18 mouse cellular contexts compared by ENCODE assay signal in the genomic region with DNA sequence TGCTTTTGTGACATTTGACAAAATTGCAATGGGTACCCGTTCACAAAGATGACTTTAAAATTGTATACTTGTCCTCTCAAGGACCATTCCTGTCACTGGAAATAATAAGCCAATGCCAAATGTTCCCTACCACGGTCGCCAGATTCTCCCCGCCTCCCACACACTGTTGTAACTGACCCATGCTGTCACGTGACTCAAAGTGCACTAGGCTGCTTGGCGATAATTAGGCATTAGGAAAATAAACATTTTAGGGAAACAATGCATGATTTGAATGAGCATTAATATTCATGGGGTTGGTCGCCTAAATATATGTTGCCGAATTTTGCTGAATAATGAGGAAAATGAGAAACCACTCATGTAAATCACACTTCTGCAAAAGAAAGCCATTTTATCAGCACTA. TPM values are rescaled to one million over a fixed set of nuclear protein-coding genes. Genes with fewer than 3 reads are reported as not detected.
A peak's percentile ranks its signal among the peaks of the same experiment; 100 is the strongest.
DNase-seq lines count a peak whose midpoint lies in the region; ATAC-seq and TF ChIP-seq lines count a peak whose summit lies in the region.
"Had no signal": no experiment of that assay in that cellular context is flagged by ENCODE, and none has a peak within 500 bp of the region (broad histone marks: within the 10 kb centered on the region; RNA-seq: fewer than 3 reads in every experiment).

No protein-coding gene starts in this region.

- no peaks in the 10 kb centered on the region for H3K27me3 ChIP-seq in kidney, embryonic 14.5 days (ENCODE audit: control insufficient read depth, insufficient read depth, low read length)
- H3K27me3 ChIP-seq in C2C12 (ENCODE audit: control insufficient read depth, insufficient read depth, insufficient read length) = no peaks in the 10 kb centered on the region
- H3K27me3 ChIP-seq: embryonic facial prominence, embryonic 13.5 days had no signal

- no peak overlapping the region for H3K4me3 ChIP-seq in kidney, embryonic 14.5 days (ENCODE audit: low read length)
- H3K4me3 ChIP-seq in C2C12 (ENCODE audit: insufficient read depth, poor library complexity, severe bottlenecking) = no peak overlapping the region
- H3K4me3 ChIP-seq: embryonic facial prominence, embryonic 13.5 days had no signal

- peak overlapping the region; percentile 38; the same call in 1 of the 2 replicates for H3K27ac ChIP-seq in kidney, embryonic 14.5 days (ENCODE audit: low read depth, low read length)
- H3K27ac ChIP-seq: embryonic facial prominence, embryonic 13.5 days had no signal

- no peaks in the 10 kb centered on the region for H3K79me2 ChIP-seq in C2C12 (ENCODE audit: control insufficient read depth, insufficient read depth)

- H3K4me1 ChIP-seq in kidney, embryonic 14.5 days (ENCODE audit: control insufficient read depth, insufficient read depth, low read length) = peaks cover 13% of the 10 kb centered on the region
- H3K4me1 ChIP-seq: embryonic facial prominence, embryonic 13.5 days had no signal

- no peaks in the 10 kb centered on the region for H3K36me3 ChIP-seq in kidney, embryonic 14.5 days (ENCODE audit: control insufficient read depth, insufficient read depth, low read length)
- no peaks in the 10 kb centered on the region for H3K36me3 ChIP-seq in C2C12 (ENCODE audit: control insufficient read depth, insufficient read depth)
- H3K36me3 ChIP-seq: embryonic facial prominence, embryonic 13.5 days; G1E had no signal

- H3ac ChIP-seq in C2C12 (ENCODE audit: control insufficient read depth, insufficient read length, low read depth) = no peak overlapping the region

- TF ChIP-seq CTCF in C2C12 (IDR thresholded peaks at IDR 0.05; ENCODE audit: control insufficient read depth, insufficient read depth, insufficient read length) = no peak
- no peak for TF ChIP-seq CTCF in brain, embryonic 14.5 days (IDR thresholded peaks at IDR 0.05; ENCODE audit: borderline replicate concordance, extremely low read depth, insufficient read depth, insufficient read length)

- WGBS in kidney, embryonic 14.5 days = 45% methylated on average over 8 of the region's 8 CpGs

- TF ChIP-seq POLR2A in brain, embryonic 14.5 days (IDR thresholded peaks at IDR 0.05; ENCODE audit: borderline replicate concordance, extremely low read depth, insufficient read depth, insufficient read length, poor library complexity, severe bottlenecking) = no peak

- no peak overlapping the region for H3K9ac ChIP-seq in kidney, embryonic 14.5 days (ENCODE audit: low read depth, low read length)
- H3K9ac ChIP-seq: embryonic facial prominence, embryonic 13.5 days had no signal

- no peak for ATAC-seq in kidney, embryonic 14.5 days (ENCODE audit: low FRiP score, low TSS enrichment)
- ATAC-seq: CD4-positive, CD25-positive, alpha-beta regulatory T cell, adult 4 months had no signal

- H3K9me3 ChIP-seq in kidney, embryonic 14.5 days (ENCODE audit: control insufficient read depth, low read length) = no peaks in the 10 kb centered on the region
- H3K9me3 ChIP-seq: embryonic facial prominence, embryonic 13.5 days; G1E had no signal

- no peak overlapping the region for H3K4me2 ChIP-seq in kidney, embryonic 14.5 days (replicated peaks; ENCODE audit: low read depth, low read length)
- H3K4me2 ChIP-seq: embryonic facial prominence, embryonic 13.5 days had no signal

- no peak for DNase-seq in kidney, adult 18-20 months
- DNase-seq in brain, embryonic 14.5 days (ENCODE audit: low read depth) = peak; percentile 83
- peak; percentile 5 to 8 for DNase-seq in kidney, postnatal 36 days
- no peak for DNase-seq in yolk sac, embryonic 10.5 days (ENCODE audit: low spot score)
- DNase-seq in frontal cortex, adult 2 months (ENCODE audit: extremely low spot score in 1 of 2, low spot score in 1 of 2) = no peak
- DNase-seq: adrenal gland, postnatal 36 days; cerebellum, adult 9-11 months; heart, adult 11 months; left cerebral cortex, postnatal 4 days; lung, adult 18-20 months; right cerebral cortex, postnatal 14 days; thymus, postnatal 36 days had no signal

- H3K79me3 ChIP-seq in C2C12 (ENCODE audit: low read depth) = no peaks in the 10 kb centered on the region

TF ChIP-seq in C2C12, 6 proteins besides CTCF, POLR2A, EP300 and RAD21:
- TF ChIP-seq CEBPB (IDR thresholded peaks at IDR 0.05; ENCODE audit: low read depth) (no peak), USF1 (IDR thresholded peaks at IDR 0.05; ENCODE audit: low read depth) (peak; percentile 27)

RNA-seq across cellular contexts. Expression of gene Cap2, which starts 46.5 kb away (rescaled TPM):
- polyA plus RNA-seq in kidney, embryonic 14.5 days (2014; fragmentation: Nextera tagmentation; extraction: Ambion mirVana) = 8.7 and 8.9 TPM in 2 replicates
- polyA plus RNA-seq in C2C12 (2012; fragmentation: generic; extraction: Trizol) = 0.16 TPM
- 13.0 and 18.3 TPM in 2 replicates for polyA plus RNA-seq in brain, embryonic 14.5 days (2012; rRNA removed)
- polyA plus RNA-seq in frontal cortex, adult 2 months (2012; rRNA removed) = 149 and 159 TPM in 2 replicates
- polyA plus RNA-seq: G1E; liver, adult 2 months had no signal

Comparison
In these comparisons a context has a peak if more than half of its experiments do, and no peak if none do; other contexts are left out.
1. DNase-seq: peak in brain, embryonic 14.5 days (single experiment) and kidney, postnatal 36 days (2 of 2); none in kidney, adult 18-20 months (single experiment), yolk sac, embryonic 10.5 days (single experiment) and frontal cortex, adult 2 months (0 of 2).